Mouse (Mus musculus) stomach, postnatal 0 days (tissue): Measurements from ENCODE around the gene Acot5. TPM values are rescaled to one million over a fixed set of nuclear protein-coding genes. Genes with fewer than 3 reads are reported as not detected.
"Not testable (repeated sequence)": the region's sequence is repeated elsewhere in the genome, so short reads cannot be mapped to it uniquely, and the experiment has no call there.

Source experiments
- ATAC-seq: fragments of 200-750 bp; cut with Nextera tagmentation; 2 replicates; pipeline ENCODE4 v1.8.0; 2017; ENCODE audit not compliant: low FRiP score, low TSS enrichment
- DNase-seq: peaks from one replicate; pipeline ENCODE4 v3.0.0-alpha.2; 2016; ENCODE audit warnings: low spot score
- H3K27ac ChIP-seq: fragments of 300-500 bp; sonication (generic); replicated peaks from 2 replicates; pipeline ENCODE4 v1.5.1; 2014; ENCODE audit warnings: mild to moderate bottlenecking, control low read depth
- H3K27me3 ChIP-seq: fragments of 300-500 bp; sonication (generic); 2 replicates; pipeline ENCODE4 v1.6.1; 2014; ENCODE audit warnings: low read length; ENCODE audit not compliant: control insufficient read depth, insufficient read depth
- H3K36me3 ChIP-seq: fragments of 300-500 bp; sonication (generic); 2 replicates; pipeline ENCODE4 v1.6.1; 2014; ENCODE audit warnings: low read length, mixed read lengths; ENCODE audit not compliant: control insufficient read depth, insufficient read depth
- H3K4me1 ChIP-seq: fragments of 300-500 bp; sonication (generic); replicated peaks from 2 replicates; pipeline ENCODE4 v1.6.1; 2014; ENCODE audit warnings: antibody characterized with exemption; ENCODE audit not compliant: control insufficient read depth, insufficient read depth
- H3K4me2 ChIP-seq: fragments of 300-500 bp; sonication (generic); replicated peaks from 2 replicates; pipeline ENCODE4 v1.6.1; 2014; ENCODE audit warnings: low read depth, mild to moderate bottlenecking, control low read depth, moderate library complexity
- H3K4me3 ChIP-seq: fragments of 300-500 bp; sonication (generic); 2 replicates; pipeline ENCODE4 v1.5.1; 2014; ENCODE audit warnings: low read depth, low read length, control low read depth
- H3K9ac ChIP-seq: fragments of 300-500 bp; sonication (generic); 2 replicates; pipeline ENCODE4 v1.6.1; 2014; ENCODE audit warnings: mild to moderate bottlenecking, low read length, control low read depth, mixed read lengths
- H3K9me3 ChIP-seq: fragments of 300-500 bp; sonication (generic); 2 replicates; pipeline ENCODE4 v1.6.1; 2016; ENCODE audit warnings: low read length; ENCODE audit not compliant: control insufficient read depth
- CTCF ChIP-seq: IDR thresholded peaks from 2 replicates; pipeline ENCODE4 v1.5.1; 2016; ENCODE audit warnings: antibody characterized with exemption, low read depth, mild to moderate bottlenecking, moderate library complexity
- EP300 ChIP-seq: optimal IDR thresholded peaks from 2 replicates; pipeline ENCODE3; 2016; ENCODE audit warnings: antibody characterized with exemption
- WGBS: fragments of 180-500 bp; shearing (Covaris S2); extraction: QIAGEN DNeasy Blood & Tissue Kit; methylation state at CpG from one replicate; pipeline ENCODE4 v1.1.7; 2014; 5-methylcytosine and 5-hydroxymethylcytosine counted together
- polyA plus RNA-seq: library from polyadenylated mRNA; unstranded; fragments of >200 nt; fragmentation: Nextera tagmentation; extraction: Ambion mirVana; gene quantifications from 2 replicates; pipeline ENCODE4 v1.2.1, GENCODE M21; 2015

The Acot5 gene
- polyA plus RNA-seq, 1 experiment from 2014 or later, result 0.16 TPM

GRCm38 (mm10) chr12:84064621-84065020, 4.5 kb upstream of the Acot5 start:
- ATAC-seq (no peak), DNase-seq (peak; percentile 13)
- TF ChIP-seq CTCF (no peak), EP300 (no peak)
- H3K4me1 ChIP-seq, result no peaks in the 10 kb centered on the region
- H3K4me3 ChIP-seq, result no peak overlapping the region
- H3K4me2 ChIP-seq, result no peak overlapping the region
- H3K36me3 ChIP-seq, result no peaks in the 10 kb centered on the region
- WGBS, result 76% methylated on average over 8 of the region's 8 CpGs
- no peak overlapping the region for H3K27ac ChIP-seq
- H3K27me3 ChIP-seq, result no peaks in the 10 kb centered on the region
- H3K9ac ChIP-seq, result no peak overlapping the region
- no peaks in the 10 kb centered on the region for H3K9me3 ChIP-seq

GRCm38 (mm10) chr12:84067752-84068151, 1.4 kb upstream of the Acot5 start:
- WGBS, result 69% methylated on average over 4 of the region's 4 CpGs
- no peak overlapping the region for H3K27ac ChIP-seq
- no peak for TF ChIP-seq EP300
- no peak for TF ChIP-seq CTCF

GRCm38 (mm10) chr12:84068296-84068695, 829 bp upstream of the Acot5 start:
- WGBS, result 69% methylated on average over 8 of the region's 8 CpGs
- no peaks in the 10 kb centered on the region for H3K9me3 ChIP-seq
- no peak overlapping the region for H3K27ac ChIP-seq
- TF ChIP-seq EP300 (no peak), CTCF (no peak)
- no peaks in the 10 kb centered on the region for H3K36me3 ChIP-seq
- H3K4me1 ChIP-seq, result no peaks in the 10 kb centered on the region
- no peaks in the 10 kb centered on the region for H3K27me3 ChIP-seq
- no peak overlapping the region for H3K9ac ChIP-seq
- H3K4me3 ChIP-seq, result no peak overlapping the region
- DNase-seq (no peak), ATAC-seq (no peak)
- H3K4me2 ChIP-seq, result no peak overlapping the region

More at GRCm38 (mm10) chr12:84067752-84068151, 1.4 kb upstream of the Acot5 start:
- Histone ChIP-seq H3K36me3 (no peaks in the 10 kb centered on the region), H3K9me3 (no peaks in the 10 kb centered on the region), H3K4me1 (no peaks in the 10 kb centered on the region), H3K4me3 (no peak overlapping the region), H3K4me2 (no peak overlapping the region), H3K27me3 (no peaks in the 10 kb centered on the region), H3K9ac (no peak overlapping the region)
- ATAC-seq, result no peak
- no peak for DNase-seq

- peak; percentile 34 for DNase-seq
- not testable (repeated sequence) for ATAC-seq
- H3K9ac ChIP-seq, result 0 out of 2 replicates have a peak overlapping the region, but pooled peaks have one; percentile 35
Observed at GRCm38 (mm10) chr12:84069582-84069981, 457 bp downstream of the Acot5 start.

GRCm38 (mm10) chr12:84071696-84072095, 2.6 kb downstream of the Acot5 start:
- 92% methylated on average over 2 of the region's 2 CpGs for WGBS
- no peak overlapping the region for H3K9ac ChIP-seq
- ATAC-seq (no peak), DNase-seq (no peak)
- H3K4me1 ChIP-seq, result no peaks in the 10 kb centered on the region
- H3K27ac ChIP-seq, result no peak overlapping the region
- no peaks in the 10 kb centered on the region for H3K36me3 ChIP-seq
- H3K9me3 ChIP-seq, result no peaks in the 10 kb centered on the region
- no peak overlapping the region for H3K4me2 ChIP-seq
- no peak for TF ChIP-seq EP300
- TF ChIP-seq CTCF, result no peak
- H3K4me3 ChIP-seq, result no peak overlapping the region
- no peaks in the 10 kb centered on the region for H3K27me3 ChIP-seq

More at GRCm38 (mm10) chr12:84069582-84069981, 457 bp downstream of the Acot5 start:
- not testable (repeated sequence) for H3K27ac ChIP-seq, H3K4me1 ChIP-seq, H3K9me3 ChIP-seq, H3K36me3 ChIP-seq, H3K27me3 ChIP-seq
- 2% methylated on average over 36 of the region's 52 CpGs for WGBS
- Histone ChIP-seq H3K4me3 (peak overlapping the region; percentile 35), H3K4me2 (peak overlapping the region; percentile 55)

GRCm38 (mm10) chr12:84077371-84077990, 8.4 kb downstream of the Acot5 start:
- Histone ChIP-seq H3K36me3 (no peaks in the 10 kb centered on the region), H3K27ac (no peak overlapping the region), H3K4me3 (no peak overlapping the region), H3K9me3 (no peaks in the 10 kb centered on the region), H3K4me1 (no peaks in the 10 kb centered on the region), H3K27me3 (no peaks in the 10 kb centered on the region), H3K9ac (no peak overlapping the region), H3K4me2 (no peak overlapping the region)
- no peak for ATAC-seq
- TF ChIP-seq EP300 (no peak), CTCF (no peak)
- 78% methylated on average over 4 of the region's 4 CpGs for WGBS
- DNase-seq, result no peak
